Mouse (Mus musculus): Measurements from ENCODE around the gene Il1f10.

GRCm38 (mm10) chr2:24267503-24267902, 23.5 kb upstream of the Il1f10 start:
- TF ChIP-seq MAFK (IDR thresholded peaks at IDR 0.05; ENCODE audit: insufficient read depth, low read depth, low read length) (no peak), CHD2 (IDR thresholded peaks at IDR 0.05; ENCODE audit: low read depth, low read length) (no peak), ZC3H11A (IDR thresholded peaks at IDR 0.05; ENCODE audit: borderline replicate concordance, low read depth, low read length) (no peak)

Measured in ES-E14 (cell line).